In the genomic region with DNA sequence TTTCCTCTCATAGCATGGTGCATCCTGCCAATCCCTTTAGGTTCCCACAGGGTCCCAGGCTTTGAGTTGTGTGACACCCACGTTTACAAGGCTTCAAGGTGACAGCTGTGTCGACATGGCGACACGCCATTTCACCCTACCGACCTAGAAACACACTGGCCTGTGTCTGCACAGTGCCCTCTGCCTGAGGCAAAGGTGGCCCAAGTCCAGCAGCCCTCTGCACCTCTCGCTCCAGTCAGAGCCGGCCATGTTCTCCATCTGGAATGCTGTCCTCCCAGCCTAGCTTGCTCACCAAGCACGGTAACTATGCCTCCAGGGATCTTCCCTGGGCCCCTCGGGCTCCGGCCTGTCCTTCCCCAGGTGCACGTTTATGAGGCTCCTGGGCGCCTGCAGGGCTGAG, we compare ENCODE assay signal across 8 mouse cellular contexts. TPM values are rescaled to one million over a fixed set of nuclear protein-coding genes. Genes with fewer than 3 reads are reported as not detected.
DNase-seq lines count a peak whose midpoint lies in the region; ATAC-seq and TF ChIP-seq lines count a peak whose summit lies in the region.

No protein-coding gene starts in this region.

- ATAC-seq in heart, embryonic 12.5 days (ENCODE audit: insufficient number of reproducible peaks, low FRiP score), result no peak
- ATAC-seq in hindbrain, embryonic 16.5 days, result peak; percentile 3; the same call in 1 of the 2 replicates
- ATAC-seq in liver, embryonic 14.5 days (ENCODE audit: insufficient read depth), result no peak
- no peak for ATAC-seq in erythroid progenitor cell, adult 5-6 weeks (replicated peaks; ENCODE audit: low FRiP score, poor library complexity, severe bottlenecking)

- peaks cover 3% of the 10 kb centered on the region for H3K9me3 ChIP-seq in heart, embryonic 12.5 days (replicated peaks)
- no peaks in the 10 kb centered on the region for H3K9me3 ChIP-seq in hindbrain, embryonic 16.5 days (ENCODE audit: control insufficient read depth, low read length)
- H3K9me3 ChIP-seq in liver, embryonic 14.5 days (ENCODE audit: control insufficient read depth, low read length), result no peaks in the 10 kb centered on the region; the same call in 1 of the 2 replicates

- intact Hi-C loops in heart, postnatal 10 days (cut with DNase I), result loop anchor here (1.0 to 10.0 kb wide), 3 partner anchors 56 to 578 kb away; no protein-coding TSS in a partner anchor

- H3K9ac ChIP-seq in heart, embryonic 12.5 days, result no peak overlapping the region; the same call in 1 of the 2 replicates
- H3K9ac ChIP-seq in hindbrain, embryonic 16.5 days (ENCODE audit: low read depth, low read length), result no peak overlapping the region; the same call in 1 of the 2 replicates
- no peak overlapping the region for H3K9ac ChIP-seq in liver, embryonic 14.5 days (replicated peaks)

- H3K27me3 ChIP-seq in heart, embryonic 12.5 days (replicated peaks), result no peaks in the 10 kb centered on the region
- no peaks in the 10 kb centered on the region for H3K27me3 ChIP-seq in hindbrain, embryonic 16.5 days (replicated peaks; ENCODE audit: control insufficient read depth, insufficient read depth, low read length)
- no peaks in the 10 kb centered on the region for H3K27me3 ChIP-seq in liver, embryonic 14.5 days (ENCODE audit: control insufficient read depth, insufficient read depth, low read length)

- H3K4me2 ChIP-seq in heart, embryonic 12.5 days, result peak overlapping the region; percentile 70
- no peak overlapping the region for H3K4me2 ChIP-seq in hindbrain, embryonic 16.5 days (ENCODE audit: low read length)
- peak overlapping the region; percentile 84; the same call in 1 of the 2 replicates for H3K4me2 ChIP-seq in liver, embryonic 14.5 days (ENCODE audit: low read depth)

- peak overlapping the region; percentile 54; the same call in 1 of the 2 replicates for H3K4me3 ChIP-seq in heart, embryonic 12.5 days
- H3K4me3 ChIP-seq in hindbrain, embryonic 16.5 days (ENCODE audit: low read length), result no peak overlapping the region
- peak overlapping the region in 1 of 2 experiments; percentile 60; a peak in 1 of 4 replicates for H3K4me3 ChIP-seq in liver, embryonic 14.5 days (ENCODE audit: insufficient read depth in 1 of 2, low read depth in 2 of 2, low read length in 2 of 2)

- TF ChIP-seq CTCF in liver, embryonic 14.5 days (IDR thresholded peaks at IDR 0.05; ENCODE audit: low read depth), result no peak

- 81% methylated on average over 12 of the region's 12 CpGs for WGBS in heart, embryonic 12.5 days
- WGBS in hindbrain, embryonic 16.5 days, result 83% methylated on average over 12 of the region's 12 CpGs
- WGBS in liver, embryonic 14.5 days (ENCODE audit: insufficient replicate concordance), result 74% methylated on average over 12 of the region's 12 CpGs

- no peak for TF ChIP-seq EP300 in liver, embryonic 14.5 days (IDR thresholded peaks at IDR 0.05; ENCODE audit: low read depth)

- H3K27ac ChIP-seq in heart, embryonic 12.5 days (ENCODE audit: poor library complexity, severe bottlenecking), result no peak overlapping the region
- no peak overlapping the region for H3K27ac ChIP-seq in hindbrain, embryonic 16.5 days (ENCODE audit: low read depth, low read length)
- H3K27ac ChIP-seq in liver, embryonic 14.5 days, result no peak overlapping the region

- DNase-seq in heart, postnatal 10 days, result no peak
- peak; percentile 22 for DNase-seq in ZHBTc4 (ENCODE audit: low read depth, low spot score)
- no peak for DNase-seq in liver, embryonic 14.5 days (ENCODE audit: low read depth in 3 of 3, low spot score in 3 of 3)
- no peak for DNase-seq in right cerebral cortex, postnatal 25 days
- DNase-seq in adrenal gland, postnatal 4 days (ENCODE audit: low spot score in 2 of 2), result no peak

- H3K4me1 ChIP-seq in heart, embryonic 12.5 days (replicated peaks), result peaks cover 6% of the 10 kb centered on the region; the same call in 1 of the 2 replicates
- peaks cover 4% of the 10 kb centered on the region; the same call in 1 of the 2 replicates for H3K4me1 ChIP-seq in hindbrain, embryonic 16.5 days (ENCODE audit: control insufficient read depth, insufficient read depth, low read depth, low read length)
- peaks cover 5 to 9% of the 10 kb centered on the region in 2 experiments for H3K4me1 ChIP-seq in liver, embryonic 14.5 days (replicated peaks; ENCODE audit: control insufficient read depth in 2 of 2, insufficient read depth in 2 of 2, low read length in 1 of 2)

- no peaks in the 10 kb centered on the region for H3K36me3 ChIP-seq in heart, embryonic 12.5 days
- no peaks in the 10 kb centered on the region for H3K36me3 ChIP-seq in hindbrain, embryonic 16.5 days (ENCODE audit: control insufficient read depth, insufficient read depth, low read length)
- no peaks in the 10 kb centered on the region for H3K36me3 ChIP-seq in liver, embryonic 14.5 days (replicated peaks; ENCODE audit: control insufficient read depth, insufficient read depth, low read depth)

RNA-seq across cellular contexts. Expression of a gene that starts 13.9 kb away (rescaled TPM):
- 13.2 and 14.2 TPM in 2 replicates for polyA plus RNA-seq in heart, embryonic 12.5 days (2016; fragmentation: Nextera tagmentation; extraction: Ambion mirVana)
- 10 to 100 TPM; 35.4 to 70.2 TPM for total RNA-seq in heart, postnatal 10 days (2021)
- polyA plus RNA-seq in hindbrain, embryonic 16.5 days (2015; fragmentation: Nextera tagmentation; extraction: Ambion mirVana), result 12.2 and 14.2 TPM in 2 replicates
- 47.4 and 57.4 TPM in 2 replicates for polyA plus RNA-seq in liver, embryonic 14.5 days (2012; rRNA removed)
- 41.8 and 49.8 TPM in 2 replicates for polyA plus RNA-seq in liver, embryonic 14.5 days (2014; fragmentation: Nextera tagmentation; extraction: Ambion mirVana)
- 8.4 and 13.3 TPM in 2 replicates for total RNA-seq in erythroid progenitor cell, adult 5-6 weeks (2015; ENCODE audit: low replicate concordance)
- 18.3 and 20.3 TPM in 2 replicates for total RNA-seq in erythroid progenitor cell, adult 5-6 weeks (2017; ENCODE audit: low replicate concordance)
- 1 to 10 TPM; 9.1 to 9.7 TPM for total RNA-seq in adrenal gland, postnatal 4 days (2021)

RNA-seq across cellular contexts. Expression of a gene that starts 46.4 kb away (rescaled TPM):
- 8.8 and 9.2 TPM in 2 replicates for polyA plus RNA-seq in heart, embryonic 12.5 days (2016; fragmentation: Nextera tagmentation; extraction: Ambion mirVana)
- total RNA-seq in heart, postnatal 10 days (2021), result 10 to 100 TPM; 25.3 to 27.9 TPM
- polyA plus RNA-seq in hindbrain, embryonic 16.5 days (2015; fragmentation: Nextera tagmentation; extraction: Ambion mirVana), result 4.1 and 4.5 TPM in 2 replicates
- 7.2 and 9.1 TPM in 2 replicates for polyA plus RNA-seq in liver, embryonic 14.5 days (2012; rRNA removed)
- 5.8 and 6.2 TPM in 2 replicates for polyA plus RNA-seq in liver, embryonic 14.5 days (2014; fragmentation: Nextera tagmentation; extraction: Ambion mirVana)
- total RNA-seq in erythroid progenitor cell, adult 5-6 weeks (2015; ENCODE audit: low replicate concordance), result 27.8 and 31.0 TPM in 2 replicates
- total RNA-seq in erythroid progenitor cell, adult 5-6 weeks (2017; ENCODE audit: low replicate concordance), result 21.2 and 40.1 TPM in 2 replicates
- total RNA-seq in adrenal gland, postnatal 4 days (2021), result 10 to 100 TPM; 47.5 to 49.4 TPM
